Mouse (Mus musculus) embryo, embryonic 9.5 days (tissue): ENCODE data around the gene Gm572.

Source experiments
- DNase-seq: peaks from one replicate; pipeline ENCODE4 v3.0.0-alpha.2; 2017; ENCODE audit errors: extremely low spot score

The Gm572 gene

DNA sequence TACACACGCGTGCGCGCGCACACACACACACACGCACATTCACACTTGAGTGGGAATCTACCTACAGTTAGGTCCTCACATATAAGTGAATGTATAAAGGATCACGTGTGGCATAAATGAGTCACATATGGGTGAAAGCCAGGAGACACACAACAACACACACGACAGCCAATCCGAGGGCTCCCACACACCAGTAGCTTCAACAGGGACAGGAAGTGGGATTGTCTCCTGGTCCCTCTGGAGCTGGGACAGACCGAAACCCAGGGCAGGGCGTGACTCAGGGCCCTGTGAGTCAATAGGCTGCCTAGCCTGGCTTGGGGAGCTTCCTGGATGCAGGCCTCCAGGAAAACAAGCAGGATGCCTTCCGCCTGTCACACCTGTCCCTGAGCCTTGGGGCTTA lies 71.6 kb downstream of the Gm572 start:
- no peak for DNase-seq

DNA sequence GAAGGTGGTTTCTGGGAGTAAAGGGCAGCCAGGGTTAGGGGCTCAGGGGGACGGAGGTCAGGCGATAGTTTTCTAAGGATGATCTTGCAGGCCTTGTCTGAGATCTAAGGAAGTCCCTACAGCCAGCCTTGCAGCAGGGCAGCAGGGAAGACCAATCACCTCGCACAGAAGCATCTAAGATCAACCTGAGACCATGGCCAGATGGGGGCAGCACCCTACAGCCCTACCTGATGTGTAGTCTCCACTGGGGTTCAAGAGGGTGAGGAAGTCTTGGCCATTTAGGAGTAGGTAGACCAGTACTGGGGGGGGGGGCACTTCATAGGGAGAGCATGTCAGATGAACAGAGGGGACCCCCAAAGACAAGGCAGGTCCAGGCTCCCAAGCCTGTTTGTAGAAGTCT lies 72.3 kb downstream of the Gm572 start:
- no peak for DNase-seq
